Mouse (Mus musculus): Measurements from ENCODE around the gene Fzr1. TPM values are rescaled to one million over a fixed set of nuclear protein-coding genes. Genes with fewer than 3 reads are reported as not detected.

Gene Fzr1
- polyA plus RNA-seq (2012; rRNA removed; ENCODE audit: low replicate concordance), result 56.1 and 75.2 TPM in 2 replicates

DNA sequence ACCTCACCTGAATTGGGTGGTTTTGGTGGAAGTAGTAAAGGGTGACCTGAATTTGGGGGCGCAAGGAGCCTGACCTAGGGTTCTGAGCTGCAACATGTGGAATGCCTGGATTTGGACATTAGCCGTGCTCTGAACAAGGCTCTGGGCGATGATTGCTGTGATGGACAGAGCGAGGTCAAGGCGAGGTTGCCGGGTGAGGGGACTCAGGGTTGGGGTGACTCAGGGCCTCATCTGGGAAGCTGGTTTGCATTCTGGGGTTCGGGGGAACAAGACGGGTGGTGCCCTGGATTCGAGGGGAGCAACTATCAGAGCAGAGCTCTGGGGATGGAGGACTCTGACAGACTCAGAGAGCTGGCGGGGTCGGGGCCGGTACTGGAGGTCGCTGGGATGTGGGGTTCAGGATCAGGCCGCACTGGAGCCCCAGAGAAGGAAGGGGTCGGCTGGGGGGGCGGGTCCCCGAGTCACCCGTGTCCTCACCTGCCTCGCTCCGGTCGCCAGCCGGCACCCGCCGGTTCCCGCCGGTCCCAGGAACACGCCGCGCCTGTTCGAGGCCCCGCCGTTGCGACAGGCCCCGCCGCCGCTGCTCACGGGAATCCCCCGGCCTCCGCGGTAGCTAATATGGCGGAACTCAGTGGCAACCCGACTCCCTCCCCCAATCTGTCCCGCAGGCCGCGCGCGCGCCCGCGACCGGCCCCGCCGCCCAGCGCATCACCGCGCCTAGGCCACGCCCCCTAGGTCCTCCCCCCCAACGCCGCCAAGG is at the start of gene Fzr1:
Fzr1 (minus strand) TSS at position 724 of the 760 bp plus-strand sequence.

DNA sequence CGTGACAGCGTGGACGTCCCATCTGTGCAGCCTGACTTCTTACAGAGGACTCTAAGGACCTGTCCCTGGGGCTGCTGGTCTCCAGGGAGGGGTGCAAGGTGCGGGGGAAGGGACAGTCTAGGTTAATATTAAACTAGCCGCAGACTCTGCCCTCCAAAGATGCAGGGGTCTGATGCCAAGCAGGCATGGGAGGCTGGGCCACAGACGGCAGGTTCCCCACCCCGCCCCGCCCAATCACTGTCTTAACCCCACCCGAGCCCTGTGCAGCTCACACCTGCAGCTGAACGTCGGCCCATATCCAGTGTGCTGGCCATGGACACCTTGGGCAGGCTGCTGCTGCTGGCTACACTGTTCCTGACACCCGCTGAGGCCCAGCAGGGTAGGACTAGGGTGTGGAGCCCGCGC is 14.5 kb upstream of the Fzr1 start, which contains the start of gene Smim24:
Smim24 (plus strand) TSS at position 271 of the 405 bp plus-strand sequence.

DNA sequence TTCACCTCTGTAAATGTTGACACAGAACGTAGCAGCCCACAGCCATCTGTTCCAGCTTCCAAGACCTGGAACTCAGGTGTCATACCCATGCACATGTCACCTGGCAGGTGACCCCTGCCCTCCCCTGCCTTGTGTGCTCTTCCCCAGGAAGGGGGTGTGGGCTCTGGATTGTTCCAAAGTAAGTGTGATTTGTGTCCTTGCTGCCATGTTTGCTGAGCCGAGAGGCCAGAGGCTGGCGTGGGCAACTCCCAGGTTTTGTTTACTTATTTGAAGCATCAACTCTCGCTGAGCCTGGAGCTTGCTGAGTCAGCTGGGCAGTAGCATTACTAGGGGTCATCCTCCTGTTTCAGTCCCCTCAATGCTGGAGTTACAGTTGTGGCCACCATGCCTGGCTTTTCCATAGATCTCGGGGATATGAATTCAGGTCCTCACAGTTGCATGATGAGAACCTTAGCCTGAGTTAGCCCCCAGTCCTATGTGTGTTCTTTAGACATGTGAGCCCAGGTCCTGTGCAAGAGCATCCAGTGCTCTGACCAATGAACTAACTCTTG is 10.3 kb upstream of the Fzr1 start, which contains the start of gene Gm48552:
Gm48552 (plus strand) TSS at position 501 of the 551 bp plus-strand sequence.

DNA sequence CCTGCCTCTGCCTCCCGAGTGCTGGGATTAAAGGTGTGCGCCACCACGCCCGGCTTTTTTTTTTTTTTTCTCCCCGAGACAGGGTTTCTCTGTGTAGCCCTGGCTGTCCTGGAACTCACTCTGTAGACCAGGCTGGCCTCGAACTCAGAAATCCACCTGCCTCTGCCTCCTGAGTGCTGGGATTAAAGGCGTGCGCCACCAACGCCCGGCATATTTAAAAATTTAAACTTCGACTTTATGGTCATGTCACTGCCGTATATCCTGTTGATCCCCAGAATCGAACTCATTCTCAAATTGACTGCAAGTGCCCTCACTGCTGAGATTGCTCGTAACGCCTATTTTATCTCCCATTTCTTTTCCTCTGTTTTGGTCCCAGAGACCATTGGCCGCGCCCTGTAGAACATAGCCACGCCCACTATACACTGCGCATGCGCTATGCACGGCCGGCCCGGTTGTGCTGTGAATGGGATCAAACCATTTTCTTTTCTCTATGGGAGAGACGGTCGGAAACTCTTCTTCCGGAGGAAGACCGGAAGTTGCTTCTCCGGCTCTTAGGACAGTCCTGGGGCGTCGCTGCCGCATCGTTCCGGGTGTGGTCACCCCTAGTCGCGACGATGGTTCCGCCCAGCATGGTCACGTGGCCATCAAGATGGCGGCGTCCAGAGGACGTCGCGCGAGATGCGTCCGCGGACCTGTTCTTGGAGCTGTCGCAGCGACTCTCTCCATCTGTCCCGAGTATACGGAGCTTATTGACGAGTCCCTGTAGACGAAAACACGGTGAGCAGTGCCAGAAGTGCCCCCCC is 5.7 kb upstream of the Fzr1 start, which contains the start of the genes Dohh and Gm48551:
Dohh (plus strand) TSS at position 627 of the 803 bp plus-strand sequence.
Gm48551 (plus strand) TSS at position 665 of the 803 bp plus-strand sequence.

DNA sequence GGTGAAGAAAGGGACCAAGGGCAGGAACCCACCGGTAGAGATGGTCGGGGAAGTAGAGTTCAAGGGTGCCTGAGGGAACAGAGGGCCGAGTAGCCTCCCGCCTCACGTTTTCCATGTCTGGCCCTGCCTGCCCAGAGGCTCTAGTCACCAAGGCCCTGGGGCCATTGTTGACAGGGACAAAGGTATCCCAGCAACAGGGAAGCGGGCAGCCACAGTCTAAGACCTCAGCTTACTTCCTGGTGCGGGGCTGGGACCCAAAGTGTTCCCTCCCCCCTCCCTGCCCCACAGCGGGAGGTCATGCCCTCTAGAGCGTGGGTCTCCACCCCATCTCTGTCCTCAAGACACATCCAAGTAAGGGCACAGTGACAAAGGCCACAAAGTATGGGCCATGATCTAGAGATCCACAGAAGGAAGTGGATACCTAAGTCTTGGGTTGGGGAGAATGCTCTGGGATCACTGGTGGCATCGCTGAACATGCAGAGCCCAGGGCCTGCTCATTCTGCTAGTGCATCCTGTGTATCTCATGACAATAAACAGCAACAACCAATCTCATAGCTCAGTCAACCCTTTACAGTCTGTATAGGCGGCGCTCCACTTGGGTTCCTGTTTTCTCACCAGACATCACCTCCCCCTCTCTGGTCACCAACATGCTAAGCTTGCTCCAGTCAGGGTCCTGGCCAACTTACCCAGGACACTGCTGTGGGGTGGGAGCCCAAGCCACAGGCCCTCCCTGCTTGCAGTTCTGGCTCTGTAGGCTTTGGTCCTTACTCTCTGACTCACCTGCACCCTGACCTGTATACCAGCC is 12.4 kb downstream of the Fzr1 start, which contains the start of gene 4930404N11Rik:
4930404N11Rik (minus strand) TSS at position 145 of the 805 bp plus-strand sequence.

DNA sequence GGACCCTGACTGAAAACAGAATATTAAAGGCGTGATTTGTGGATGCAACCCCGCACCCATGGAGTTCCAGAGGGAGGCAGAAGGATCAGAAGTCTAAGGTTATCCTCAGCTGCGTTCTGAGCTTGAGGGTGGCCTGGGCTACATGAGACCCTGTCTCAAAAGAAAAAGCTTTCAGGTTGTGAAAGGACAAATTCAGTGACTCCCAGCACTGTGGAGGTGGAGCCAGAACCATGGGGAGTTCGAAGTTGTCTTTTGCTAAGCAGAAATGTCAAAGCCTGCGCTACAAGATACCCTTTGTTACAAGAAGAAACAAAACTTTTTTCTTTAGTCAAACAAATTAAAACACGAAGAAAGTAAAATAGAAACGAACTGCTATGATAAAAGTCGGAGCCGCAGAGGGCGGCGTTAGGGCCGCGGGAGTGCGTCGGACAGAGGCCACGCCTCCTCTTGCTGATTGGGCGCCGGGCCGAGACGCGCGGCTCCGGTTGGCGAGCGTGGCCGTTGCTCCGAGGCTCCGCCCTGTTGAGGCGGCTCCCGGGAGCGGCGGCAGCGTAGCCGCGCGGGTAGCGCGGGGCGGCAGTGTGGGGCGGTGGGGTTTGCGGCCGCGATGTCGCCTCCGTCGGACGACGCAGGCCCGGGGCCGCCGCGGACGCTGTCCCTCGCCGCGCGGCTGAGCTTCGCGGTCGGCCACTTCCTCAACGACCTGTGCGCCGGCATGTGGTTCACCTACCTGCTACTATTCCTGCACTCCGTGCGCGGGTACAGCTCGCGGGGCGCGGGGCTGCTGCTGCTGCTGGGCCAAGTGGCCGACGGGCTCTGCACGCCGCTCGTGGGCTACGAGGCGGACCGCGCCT is 21.1 kb downstream of the Fzr1 start, which contains the start of gene Mfsd12:
Mfsd12 (plus strand) TSS at position 501 of the 854 bp plus-strand sequence.

GRCm38 (mm10) chr10:81350351-81351063 is 27.8 kb downstream of the Fzr1 start, which contains the start of gene Hmg20b:
TSS of gene Hmg20b (minus strand) at chr10:81350480.

GRCm38 (mm10) chr10:81342686-81343505 is 35.4 kb downstream of the Fzr1 start, which contains the start of gene Gipc3:
TSS of gene Gipc3 (minus strand) at chr10:81343266.

DNA sequence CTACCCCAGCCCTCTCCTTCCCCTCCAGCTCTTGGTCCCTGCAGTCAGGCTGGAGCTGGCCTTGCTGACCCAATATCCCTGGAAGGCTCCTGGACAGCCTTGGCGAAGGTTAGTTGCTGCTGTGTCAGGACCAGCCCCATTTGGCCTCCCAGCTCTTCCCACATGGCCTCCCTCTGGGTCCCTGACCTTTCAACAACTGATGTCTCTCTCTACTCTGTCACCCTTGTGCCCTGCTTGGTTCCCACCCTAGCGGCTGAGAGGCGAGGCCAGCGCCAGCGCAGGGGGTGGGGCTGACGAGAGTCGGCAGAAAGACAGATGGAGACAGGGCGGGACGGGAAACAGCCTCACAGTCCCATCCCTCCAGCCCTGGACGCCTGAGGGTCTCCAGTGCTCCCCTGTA is 49.9 kb downstream of the Fzr1 start, which contains the start of gene Tbxa2r:
Tbxa2r (plus strand) TSS at position 346 of the 400 bp plus-strand sequence.

GRCm38 (mm10) chr10:81320550-81321347 is 57.6 kb downstream of the Fzr1 start, which contains the start of gene Cactin:
TSS of gene Cactin (plus strand) at chr10:81321103.

Other genes with a start within 250 kb of the Fzr1 start
- gene Zbtb7a, start 243.3 kb downstream of the Fzr1 start, polyA plus RNA-seq (2012; rRNA removed; ENCODE audit: low replicate concordance), result 32.2 and 49.6 TPM in 2 replicates
- gene Pias4, start 210.6 kb downstream of the Fzr1 start, polyA plus RNA-seq (2012; rRNA removed; ENCODE audit: low replicate concordance), result 28.2 and 37.7 TPM in 2 replicates
- 1,292 and 2,498 TPM in 2 replicates for gene Eef2, start 201.9 kb downstream of the Fzr1 start, polyA plus RNA-seq (2012; rRNA removed; ENCODE audit: low replicate concordance)
- gene Dapk3, start 195.5 kb downstream of the Fzr1 start, polyA plus RNA-seq (2012; rRNA removed; ENCODE audit: low replicate concordance), result 75.2 and 89.3 TPM in 2 replicates
- not detected in 2 replicates for gene 4930442H23Rik, start 194.7 kb downstream of the Fzr1 start, polyA plus RNA-seq (2012; rRNA removed; ENCODE audit: low replicate concordance)
- gene Nmrk2, start 176.5 kb downstream of the Fzr1 start, polyA plus RNA-seq (2012; rRNA removed; ENCODE audit: low replicate concordance), result not detected in 2 replicates
- 0.03 and 0.06 TPM in 2 replicates for gene Atcay, start 147.7 kb downstream of the Fzr1 start, polyA plus RNA-seq (2012; rRNA removed; ENCODE audit: low replicate concordance)
- gene Zfr2, start 145.4 kb downstream of the Fzr1 start, polyA plus RNA-seq (2012; rRNA removed; ENCODE audit: low replicate concordance), result 5.7 and 25.8 TPM in 2 replicates
- gene Matk, start 125.6 kb downstream of the Fzr1 start, polyA plus RNA-seq (2012; rRNA removed; ENCODE audit: low replicate concordance), result 3.3 and 4.0 TPM in 2 replicates
- 78.4 and 104 TPM in 2 replicates for gene Mrpl54, start 111.6 kb downstream of the Fzr1 start, polyA plus RNA-seq (2012; rRNA removed; ENCODE audit: low replicate concordance)
- gene Apba3, start 111.6 kb downstream of the Fzr1 start, polyA plus RNA-seq (2012; rRNA removed; ENCODE audit: low replicate concordance), result 107 and 116 TPM in 2 replicates
- 0.26 and 15.2 TPM in 2 replicates for gene Tjp3, start 86.9 kb downstream of the Fzr1 start, polyA plus RNA-seq (2012; rRNA removed; ENCODE audit: low replicate concordance)
- gene Pip5k1c, start 85.6 kb downstream of the Fzr1 start, polyA plus RNA-seq (2012; rRNA removed; ENCODE audit: low replicate concordance), result 56.8 and 80.2 TPM in 2 replicates
- 23.1 and 38.0 TPM in 2 replicates for gene Cactin, start 57.4 kb downstream of the Fzr1 start, polyA plus RNA-seq (2012; rRNA removed; ENCODE audit: low replicate concordance)
- 10.1 and 16.3 TPM in 2 replicates for gene Tbxa2r, start 49.8 kb downstream of the Fzr1 start, polyA plus RNA-seq (2012; rRNA removed; ENCODE audit: low replicate concordance)
- gene Gipc3, start 35.2 kb downstream of the Fzr1 start, polyA plus RNA-seq (2012; rRNA removed; ENCODE audit: low replicate concordance), result 2.2 and 4.8 TPM in 2 replicates
- 69.5 and 90.1 TPM in 2 replicates for gene Hmg20b, start 28.0 kb downstream of the Fzr1 start, polyA plus RNA-seq (2012; rRNA removed; ENCODE audit: low replicate concordance)
- 38.6 and 41.1 TPM in 2 replicates for gene Mfsd12, start 21.0 kb downstream of the Fzr1 start, polyA plus RNA-seq (2012; rRNA removed; ENCODE audit: low replicate concordance)
- gene 4930404N11Rik, start 12.7 kb downstream of the Fzr1 start, polyA plus RNA-seq (2012; rRNA removed; ENCODE audit: low replicate concordance), result 0.43 and 1.8 TPM in 2 replicates
- gene Dohh, start 5.9 kb upstream of the Fzr1 start, polyA plus RNA-seq (2012; rRNA removed; ENCODE audit: low replicate concordance), result 61.5 and 66.9 TPM in 2 replicates
- 3.2 and 5.1 TPM in 2 replicates for gene Gm48551, start 6.0 kb upstream of the Fzr1 start, polyA plus RNA-seq (2012; rRNA removed; ENCODE audit: low replicate concordance)
- 1.5 and 1.8 TPM in 2 replicates for gene Gm48552, start 10.5 kb upstream of the Fzr1 start, polyA plus RNA-seq (2012; rRNA removed; ENCODE audit: low replicate concordance)
- 9.8 and 12.3 TPM in 2 replicates for gene Smim24, start 14.5 kb upstream of the Fzr1 start, polyA plus RNA-seq (2012; rRNA removed; ENCODE audit: low replicate concordance)
- 67.7 and 99.8 TPM in 2 replicates for gene Nfic, start 77.1 kb upstream of the Fzr1 start, polyA plus RNA-seq (2012; rRNA removed; ENCODE audit: low replicate concordance)
- gene Celf5, start 104.2 kb upstream of the Fzr1 start, polyA plus RNA-seq (2012; rRNA removed; ENCODE audit: low replicate concordance), result 0.70 and 0.93 TPM in 2 replicates
- gene Ncln, start 117.9 kb upstream of the Fzr1 start, polyA plus RNA-seq (2012; rRNA removed; ENCODE audit: low replicate concordance), result 174 and 241 TPM in 2 replicates
- 7.2 and 9.4 TPM in 2 replicates for gene S1pr4, start 121.6 kb upstream of the Fzr1 start, polyA plus RNA-seq (2012; rRNA removed; ENCODE audit: low replicate concordance)
- 3.8 and 5.3 TPM in 2 replicates for gene Gna15, start 145.7 kb upstream of the Fzr1 start, polyA plus RNA-seq (2012; rRNA removed; ENCODE audit: low replicate concordance)
- gene Gna11, start 166.7 kb upstream of the Fzr1 start, polyA plus RNA-seq (2012; rRNA removed; ENCODE audit: low replicate concordance), result 141 and 164 TPM in 2 replicates
- gene Aes, start 181.0 kb upstream of the Fzr1 start, polyA plus RNA-seq (2012; rRNA removed; ENCODE audit: low replicate concordance), result 885 and 1,244 TPM in 2 replicates
- 43.6 and 76.2 TPM in 2 replicates for gene Tle2, start 196.0 kb upstream of the Fzr1 start, polyA plus RNA-seq (2012; rRNA removed; ENCODE audit: low replicate concordance)
- 9.9 and 14.9 TPM in 2 replicates for gene Tle6, start 222.6 kb upstream of the Fzr1 start, polyA plus RNA-seq (2012; rRNA removed; ENCODE audit: low replicate concordance)
- 1.1 and 1.3 TPM in 2 replicates for gene BC025920, start 227.8 kb upstream of the Fzr1 start, polyA plus RNA-seq (2012; rRNA removed; ENCODE audit: low replicate concordance)
- 24.8 and 39.4 TPM in 2 replicates for gene Sirt6, start 249.3 kb upstream of the Fzr1 start, polyA plus RNA-seq (2012; rRNA removed; ENCODE audit: low replicate concordance)

All from subcutaneous adipose tissue, adult 2 months (tissue).